Mouse (Mus musculus) thymus, adult 18-20 months (tissue): ENCODE data around the gene Cd48.
"Not testable (repeated sequence)": the region's sequence is repeated elsewhere in the genome, so short reads cannot be mapped to it uniquely, and the experiment has no call there.

Experiments used
- DNase-seq, 2 experiments: peaks; one replicate each; pipeline ENCODE4 v3.0.0; 2022; ENCODE audit warnings: mixed read lengths in 2 of 2

Cd48 gene

DNA sequence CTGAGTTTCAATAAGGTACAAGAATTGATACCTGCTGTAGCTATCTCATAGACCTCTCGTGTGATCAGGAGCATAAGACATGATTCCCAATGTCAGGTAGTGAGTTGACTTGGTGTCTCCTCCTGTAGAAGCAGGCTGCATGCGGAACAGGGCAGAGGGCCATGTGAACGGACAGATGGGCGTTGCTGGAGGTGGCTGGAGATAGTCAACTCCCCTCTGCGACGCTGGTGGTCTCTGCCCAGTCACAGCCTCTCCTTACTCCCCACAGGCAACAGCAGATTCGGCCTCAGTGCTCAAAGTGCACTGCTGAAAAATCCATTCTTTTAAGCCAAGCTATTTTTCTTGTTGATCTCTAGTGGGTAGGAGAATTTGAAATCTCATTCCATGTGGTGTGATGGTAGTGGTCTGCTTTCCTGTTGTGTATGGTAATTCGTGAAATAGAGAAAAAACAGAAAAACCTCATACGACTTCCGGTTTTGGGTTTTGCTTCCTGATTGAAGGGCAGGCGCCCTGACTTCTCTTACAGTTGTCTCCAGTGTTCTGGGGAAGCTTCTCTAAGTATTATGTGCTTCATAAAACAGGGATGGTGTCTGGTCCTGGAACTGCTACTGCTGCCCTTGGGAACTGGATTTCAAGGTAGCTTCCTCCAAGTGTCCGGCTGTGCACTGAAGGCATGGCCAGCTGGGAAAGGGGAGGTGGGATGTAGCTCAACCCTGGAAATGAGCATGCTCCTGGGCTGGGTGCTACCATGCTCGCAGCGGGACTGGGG is at the start of gene Cd48:
Cd48 (plus strand) TSS at position 479 of the 769 bp plus-strand sequence.
- DNase-seq = peak in 1 of 2 experiments; percentile 24

DNA sequence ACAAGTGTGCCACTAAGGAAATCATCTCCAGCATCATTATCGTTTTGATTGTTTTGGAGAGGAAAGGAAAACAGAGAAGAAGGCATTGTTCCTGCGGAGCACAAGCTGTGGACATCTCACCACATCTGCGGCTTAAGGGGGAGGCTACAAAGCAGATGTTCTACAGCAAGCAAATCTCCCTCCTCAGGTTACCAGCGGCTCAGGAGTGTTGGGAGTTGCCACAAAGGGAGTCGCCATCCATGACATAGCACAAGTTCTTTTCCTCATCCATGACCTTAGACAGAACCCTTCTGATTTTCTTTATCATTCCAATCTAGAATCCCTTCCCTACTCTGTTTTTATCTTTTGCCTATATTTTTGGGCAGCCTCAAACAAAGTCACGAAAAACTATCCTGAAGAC is 46.1 kb upstream of the Cd48 start:
- no peak for DNase-seq

DNA sequence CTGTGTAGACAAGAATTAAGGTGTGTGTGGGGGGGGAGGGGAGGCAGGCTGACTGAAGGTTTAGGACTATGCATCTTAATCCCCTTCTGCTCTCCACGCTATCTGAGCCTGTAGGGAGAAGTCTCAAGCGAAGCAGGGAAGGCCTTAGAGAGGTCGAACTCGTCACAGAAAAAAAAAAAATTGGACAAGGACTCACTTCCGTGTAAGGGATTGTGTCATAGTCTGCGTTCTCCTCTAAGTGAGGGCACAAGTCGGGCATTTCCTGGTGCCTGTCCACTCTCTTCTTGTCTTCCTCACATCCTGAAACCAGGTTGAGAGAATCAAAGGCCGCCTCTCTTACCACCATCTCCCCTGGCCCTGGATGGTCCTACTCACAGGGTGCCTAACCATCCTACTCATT is 44.7 kb upstream of the Cd48 start:
- DNase-seq = no peak

DNA sequence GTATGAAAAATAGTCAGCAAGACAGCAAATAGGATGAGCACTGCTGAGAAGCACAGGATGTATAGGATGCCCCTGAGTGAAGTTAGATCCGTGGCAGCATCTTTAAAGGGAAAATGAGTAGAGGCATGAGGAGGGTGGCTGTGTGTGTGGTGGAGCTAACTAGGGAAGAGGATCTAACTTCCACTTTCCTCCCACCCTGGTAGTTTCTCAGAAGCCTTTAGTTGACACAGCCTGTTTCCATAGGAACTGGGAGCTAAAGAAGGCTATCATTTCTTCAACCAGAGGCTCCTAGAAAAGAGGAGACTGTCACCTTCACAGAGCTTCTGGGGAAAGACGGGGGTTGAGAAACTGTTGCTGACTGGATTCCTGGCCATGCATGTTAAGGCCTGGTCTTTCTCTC is 43.1 kb upstream of the Cd48 start:
- no peak for DNase-seq

DNA sequence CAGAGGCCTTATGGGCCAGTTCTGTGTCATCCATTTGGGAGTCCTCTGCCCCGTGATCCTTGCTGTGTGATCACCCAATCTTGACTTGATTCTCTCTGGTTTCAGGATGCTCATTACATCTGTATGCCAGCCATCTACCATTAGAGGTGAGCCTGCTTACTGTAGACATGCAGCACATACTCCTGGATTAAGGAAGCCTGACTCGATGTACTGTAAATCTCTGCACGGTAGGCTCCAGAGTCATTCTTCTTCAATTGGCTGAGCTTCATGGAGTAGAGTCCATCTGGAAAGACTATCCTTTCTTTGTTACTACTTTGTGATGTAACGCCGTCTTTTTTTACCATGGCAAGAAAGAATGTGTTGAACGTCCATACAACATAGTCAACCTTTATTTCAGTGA is 41.0 kb upstream of the Cd48 start:
- no peak for DNase-seq

DNA sequence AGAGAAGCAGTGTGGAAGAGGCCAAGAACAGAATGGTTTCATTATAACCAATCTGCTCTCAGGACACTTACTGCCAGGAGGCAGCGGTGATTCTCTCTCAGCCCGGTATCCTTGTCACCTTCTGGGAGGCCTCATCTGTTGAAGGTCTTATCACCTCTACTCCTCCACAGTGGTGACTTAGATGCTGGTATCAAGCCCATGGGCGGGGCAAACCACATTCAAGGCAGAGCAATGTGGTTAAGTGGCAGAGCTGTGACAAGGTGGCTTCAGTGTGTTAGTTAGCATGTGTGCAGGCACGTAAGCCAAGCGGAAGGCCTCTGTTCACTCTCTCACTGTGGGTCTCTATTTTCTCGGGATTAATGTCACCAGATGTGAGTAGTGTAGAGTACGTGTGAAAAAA is 38.2 kb upstream of the Cd48 start:
- peak in 1 of 2 experiments; percentile 33 for DNase-seq

DNA sequence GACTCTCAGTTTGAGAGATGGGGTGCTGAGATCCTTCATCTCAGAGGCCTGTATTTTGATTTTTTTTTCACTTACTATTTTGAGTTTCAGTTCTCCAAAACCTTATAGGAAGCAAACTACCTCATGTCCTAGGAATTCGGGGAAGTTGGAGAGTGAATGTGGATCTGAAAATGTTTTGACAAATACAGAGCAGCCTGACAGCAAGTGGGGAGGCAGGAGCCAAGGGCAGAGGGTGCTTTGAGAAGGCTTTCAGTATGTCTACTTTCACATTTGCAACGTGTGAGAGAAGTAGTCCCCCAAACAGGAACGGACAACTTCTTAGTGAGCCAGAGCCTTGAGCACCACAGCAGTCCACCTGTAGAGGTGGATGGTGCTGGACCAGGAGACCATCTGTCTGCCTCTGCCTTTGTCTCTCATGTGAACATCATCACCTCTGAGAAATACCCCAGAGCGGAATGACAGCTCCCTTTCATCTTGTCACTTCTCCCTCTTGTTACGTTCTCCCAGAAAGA is 35.3 kb upstream of the Cd48 start:
- DNase-seq = no peak

DNA sequence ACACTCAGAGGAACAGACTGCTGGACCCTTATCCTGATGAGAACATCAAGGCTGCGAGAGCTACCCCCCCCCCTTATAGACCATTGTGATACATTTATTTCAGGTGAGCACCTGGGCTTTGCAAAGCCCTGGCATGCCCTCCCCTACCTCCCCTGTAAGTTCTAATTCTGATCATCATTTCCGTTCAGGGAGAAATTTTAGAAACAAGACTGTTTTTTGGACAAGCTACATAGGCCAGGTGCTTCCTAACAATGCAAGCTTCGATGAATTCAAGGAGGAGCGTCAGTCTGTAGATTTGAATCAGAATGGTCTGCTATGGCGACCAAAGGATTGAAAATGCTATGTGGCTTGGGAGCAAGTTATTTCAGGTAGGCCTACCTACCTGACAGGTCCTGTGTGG is 34.1 kb upstream of the Cd48 start:
- no peak for DNase-seq

DNA sequence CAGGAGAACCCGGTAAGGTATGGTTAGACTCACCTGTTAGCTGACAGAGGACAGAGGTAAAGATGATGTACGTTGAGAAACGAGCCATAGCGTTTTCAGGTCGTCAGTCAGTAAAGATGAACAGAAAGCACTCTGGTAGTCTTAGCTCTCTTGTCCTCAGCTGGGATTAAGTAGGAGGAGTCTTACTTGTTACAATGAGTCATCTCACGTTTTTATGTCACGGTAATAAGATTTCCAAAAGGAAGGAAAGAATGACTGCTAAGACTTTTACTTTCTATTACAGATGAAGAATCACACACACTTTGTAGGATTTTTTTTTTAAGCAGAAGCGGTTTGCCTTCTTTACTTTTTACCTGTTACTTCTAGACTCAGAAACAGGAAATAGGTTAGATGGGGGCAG is 33.0 kb upstream of the Cd48 start:
- no peak for DNase-seq

DNA sequence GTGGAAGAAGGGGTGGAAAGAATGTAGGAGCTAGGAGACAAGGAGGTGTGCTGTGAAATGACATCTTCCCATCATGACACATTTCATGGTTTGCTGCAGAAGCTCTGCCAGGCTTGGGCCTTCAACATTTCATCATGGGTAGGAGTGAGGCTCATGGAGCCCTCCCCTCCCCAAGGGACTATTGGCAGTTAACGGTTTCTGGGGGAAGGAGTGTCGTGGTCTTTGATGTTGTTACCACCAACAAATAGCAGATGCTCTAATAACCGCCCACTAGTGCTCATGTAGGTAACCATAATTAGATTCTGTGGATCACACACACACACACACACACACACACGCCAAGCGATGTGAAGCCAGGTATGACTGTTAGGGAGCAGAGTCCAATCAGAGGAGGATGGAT is 29.1 kb upstream of the Cd48 start, which contains the start of gene Slamf7:
Slamf7 (minus strand) TSS at position 302 of the 400 bp plus-strand sequence.
- DNase-seq = no peak

DNA sequence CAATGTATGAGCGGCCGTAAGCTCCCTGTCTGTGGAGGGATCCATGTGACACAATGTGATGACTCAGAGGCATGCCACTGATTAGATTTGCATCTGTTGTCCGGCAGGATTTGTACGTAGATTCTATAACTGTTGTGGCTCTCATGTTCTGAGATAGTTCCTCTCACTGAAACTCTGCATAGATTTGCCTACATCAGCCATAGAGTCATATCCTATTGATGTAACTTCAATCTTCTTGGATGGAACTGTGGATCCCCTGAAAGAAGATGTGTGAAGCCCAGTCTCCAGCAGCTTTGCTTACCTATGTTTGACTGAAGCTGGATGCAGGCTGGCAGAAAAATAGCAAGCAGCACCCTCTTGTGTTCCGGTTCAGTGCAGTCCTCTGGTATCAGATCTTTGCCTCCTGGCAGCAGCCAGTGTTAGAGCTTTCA is 23.2 kb upstream of the Cd48 start:
- DNase-seq = no peak

DNA sequence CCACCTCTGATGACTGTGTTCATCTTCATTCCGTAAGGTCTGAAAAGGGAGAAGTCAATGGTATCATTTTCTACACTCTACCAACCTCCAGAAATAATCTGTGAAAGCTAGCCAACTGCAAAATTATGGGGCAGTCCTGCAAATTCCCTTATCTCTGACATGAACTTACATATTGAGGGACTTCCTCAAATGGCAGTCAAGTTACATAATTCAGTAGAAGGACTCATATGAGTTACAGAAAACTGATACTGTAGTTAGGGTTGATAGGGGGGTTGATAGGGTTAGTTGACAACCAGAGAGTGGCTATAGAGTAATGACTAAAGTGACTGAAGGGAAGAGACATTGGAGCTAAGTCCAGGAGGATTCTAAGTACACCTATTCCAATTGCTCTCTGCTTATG is 21.4 kb upstream of the Cd48 start:
- no peak for DNase-seq

DNA sequence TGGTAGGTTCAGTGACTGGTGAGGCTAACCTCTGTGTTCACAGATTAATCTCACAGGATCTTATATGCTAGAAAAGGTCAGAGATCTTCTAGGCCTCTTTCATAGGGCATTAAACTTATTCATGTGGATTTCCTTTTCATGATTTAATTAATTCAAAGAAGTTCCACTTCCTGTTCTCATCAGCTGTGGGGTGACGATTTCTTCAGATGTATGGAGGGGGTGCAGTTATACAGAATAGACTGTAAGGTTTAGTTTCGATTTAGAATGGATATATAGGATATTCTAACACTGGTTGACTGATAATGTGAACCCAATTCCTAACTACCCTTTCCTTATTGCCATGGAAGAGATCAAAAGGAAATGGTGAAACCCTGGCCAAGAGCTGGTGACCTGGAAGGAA is 20.3 kb upstream of the Cd48 start:
- DNase-seq = no peak

DNA sequence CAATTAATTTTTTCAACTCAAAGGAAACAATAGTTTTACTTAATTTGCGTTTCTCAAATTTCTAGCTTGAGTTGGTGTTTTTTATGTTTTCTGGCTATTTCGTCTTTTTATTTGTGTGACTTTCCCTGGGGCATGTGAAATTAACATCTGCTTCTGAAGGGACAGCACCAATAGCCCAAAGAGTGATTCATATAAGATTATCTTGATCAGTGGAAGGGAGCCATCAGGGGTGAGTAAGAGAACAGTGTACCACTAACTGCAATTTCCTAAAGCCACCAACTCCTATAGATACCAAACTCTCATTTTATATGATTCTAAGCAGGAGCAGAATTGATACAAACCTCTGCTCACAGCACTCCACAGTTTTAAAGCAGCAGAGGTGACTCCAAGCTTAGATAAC is 18.1 kb upstream of the Cd48 start:
- DNase-seq = no peak

DNA sequence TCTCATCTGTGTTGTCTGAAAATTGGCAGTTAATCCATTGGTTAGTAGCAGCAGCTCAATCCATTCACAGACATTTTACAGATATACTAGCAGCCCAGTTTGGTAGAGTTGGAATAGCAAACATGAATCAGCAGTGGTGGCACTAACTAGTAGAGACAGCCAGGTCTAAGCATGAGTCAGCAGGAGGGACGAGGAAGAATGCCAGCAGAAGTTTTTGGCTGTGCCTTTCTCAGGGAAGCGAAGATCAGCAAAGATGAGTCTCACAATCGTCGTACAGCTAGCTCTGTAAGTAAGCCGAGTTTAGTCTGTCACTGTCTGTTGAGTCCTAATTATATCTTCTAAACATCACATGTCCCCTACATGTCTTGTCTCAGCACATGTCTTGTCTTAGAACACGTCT is 15.5 kb upstream of the Cd48 start:
- DNase-seq = no peak

DNA sequence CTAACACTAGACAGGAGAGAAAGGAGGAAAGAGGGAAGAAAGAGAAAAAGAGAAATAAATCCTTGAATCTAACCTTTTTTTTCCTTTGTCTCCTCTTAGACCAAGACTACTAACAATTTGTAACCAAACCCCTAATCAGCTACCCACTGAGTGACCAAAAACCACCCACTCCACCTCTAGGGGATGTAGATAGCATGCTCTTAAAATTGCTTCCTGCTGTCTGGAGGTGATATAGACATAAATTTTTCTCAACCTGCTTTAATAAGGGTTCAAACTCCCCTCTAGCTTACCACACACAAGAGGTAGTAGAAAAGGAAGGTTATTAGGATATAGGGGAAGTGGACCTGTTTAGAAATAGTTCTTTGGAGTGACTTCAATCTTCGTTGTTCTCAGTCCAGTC is 14.6 kb upstream of the Cd48 start:
- DNase-seq = no peak

DNA sequence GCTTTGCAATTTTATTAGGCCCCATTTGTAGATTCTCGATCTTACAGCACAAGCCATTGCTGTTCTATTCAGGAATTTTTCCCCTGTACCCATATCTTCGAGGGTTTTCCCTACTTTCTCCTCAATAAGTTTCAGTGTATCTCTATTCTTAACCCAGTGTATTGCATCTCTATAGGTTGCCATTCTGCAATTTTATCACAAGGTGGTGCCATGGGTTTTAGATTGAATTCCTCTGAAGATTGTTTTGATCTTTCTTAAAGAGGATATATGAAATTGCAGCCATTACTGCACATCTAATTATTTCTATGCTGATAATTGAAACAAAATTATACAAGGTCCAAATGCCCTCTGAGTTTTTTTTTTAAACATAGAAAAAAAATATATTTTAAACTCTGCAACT is 9.4 kb upstream of the Cd48 start:
- not testable (repeated sequence) for DNase-seq

DNA sequence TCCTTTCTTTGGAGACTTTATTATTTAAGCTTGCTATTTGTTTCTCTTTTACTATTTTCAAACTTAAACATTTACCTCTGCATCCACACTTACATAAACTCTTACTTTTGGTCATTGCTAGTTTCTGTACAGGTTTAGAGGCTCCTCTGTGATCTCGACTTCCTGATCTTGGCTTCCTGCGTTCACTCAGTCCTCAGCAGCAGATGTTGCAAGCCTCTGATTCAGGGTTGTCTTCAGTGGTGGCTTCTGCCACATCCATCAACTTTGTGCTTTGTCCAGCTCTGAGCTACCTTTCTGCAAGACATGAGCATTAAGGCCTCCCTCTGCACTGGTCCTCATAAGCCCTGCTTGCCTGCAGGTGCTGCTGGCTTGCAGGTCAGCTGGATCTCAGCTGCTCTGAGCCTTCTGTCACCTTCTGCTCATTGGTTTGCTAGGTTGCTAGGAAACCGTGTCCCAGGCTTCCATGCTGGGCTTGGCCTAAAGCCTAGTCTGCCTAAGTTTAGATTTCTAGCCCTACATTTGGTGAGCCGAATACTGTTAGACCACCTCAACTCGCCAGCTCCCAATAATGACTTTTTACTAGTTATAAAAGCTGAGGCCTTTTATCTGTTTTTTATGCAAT is 8.8 kb upstream of the Cd48 start:
- DNase-seq = no peak

DNA sequence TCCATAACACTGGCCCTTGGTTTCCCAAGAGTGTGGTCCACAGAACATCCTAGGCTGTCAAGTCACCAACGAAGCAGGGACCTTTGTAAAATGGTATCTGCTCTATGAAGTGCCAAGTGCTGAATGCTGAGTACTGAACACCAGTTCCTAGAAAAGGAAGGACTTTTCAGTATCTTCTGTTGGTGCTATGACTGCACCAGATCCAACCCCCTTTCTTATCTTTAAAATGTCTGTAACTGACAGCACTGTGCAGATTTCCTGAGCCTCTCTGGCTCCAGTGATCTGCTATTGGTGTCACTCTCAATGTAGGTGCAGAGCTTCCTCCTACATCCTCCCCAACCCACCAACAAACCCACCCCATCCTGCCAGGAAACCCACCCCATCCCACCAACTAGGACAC is 7.3 kb upstream of the Cd48 start:
- no peak for DNase-seq

DNA sequence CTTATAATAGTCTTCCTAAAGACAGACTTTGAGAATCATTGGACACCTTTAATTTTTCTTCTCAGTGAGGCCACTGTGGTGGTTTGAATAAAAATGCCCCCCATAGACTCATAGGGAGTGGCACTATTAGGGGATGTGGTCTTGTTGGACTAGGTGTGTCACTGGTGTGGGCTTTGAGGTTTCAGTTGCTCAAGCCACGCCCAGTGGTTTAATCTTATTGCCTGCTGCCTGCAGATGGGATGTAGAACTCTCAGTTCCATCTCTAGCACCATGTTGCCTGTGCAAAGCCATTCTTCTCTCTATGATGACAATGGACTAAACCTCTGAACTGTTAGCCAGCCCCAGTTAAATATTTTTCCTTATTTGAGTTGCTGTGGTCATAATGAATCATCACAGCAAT is 4.1 kb upstream of the Cd48 start:
- no peak for DNase-seq

DNA sequence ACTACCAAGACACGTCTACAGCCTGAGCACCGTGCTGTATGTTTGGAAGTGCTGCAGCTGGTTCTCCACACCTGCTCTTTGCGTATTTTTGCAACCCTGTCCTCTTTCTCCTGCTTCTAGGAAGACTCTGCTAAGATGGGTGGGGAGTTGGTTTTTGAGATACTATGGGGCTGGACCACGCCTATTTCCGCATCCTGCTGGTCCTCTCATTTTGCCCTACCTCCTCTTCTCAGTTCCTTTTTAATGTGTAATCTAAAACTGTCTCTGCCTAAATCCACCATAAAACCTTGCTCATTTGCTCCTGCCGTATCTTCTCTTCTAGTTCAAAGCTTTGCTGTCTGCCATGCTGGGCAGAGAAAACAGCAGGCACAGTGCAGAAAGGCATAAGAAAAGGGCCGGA is 800 bp upstream of the Cd48 start:
- DNase-seq = peak; percentile 29 to 54

DNA sequence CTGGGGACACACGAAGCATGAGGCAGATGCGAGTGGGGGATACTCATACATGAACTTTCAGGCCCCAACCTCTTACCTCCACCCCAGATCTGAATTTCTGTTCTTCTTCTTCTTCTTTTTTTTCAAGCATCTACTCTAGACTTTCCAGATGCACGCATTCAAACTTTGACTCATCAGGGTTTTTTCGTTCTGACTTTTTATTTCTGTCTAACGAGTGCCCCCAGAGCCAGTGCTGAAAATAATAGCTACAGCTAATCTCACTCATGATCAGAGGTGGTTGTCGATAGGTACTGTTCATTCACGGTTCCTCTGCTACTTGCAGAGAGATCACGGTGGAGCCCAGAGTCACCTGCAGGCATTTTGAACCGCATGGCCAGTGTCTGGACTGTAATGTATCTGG is 3.1 kb downstream of the Cd48 start:
- DNase-seq = no peak

DNA sequence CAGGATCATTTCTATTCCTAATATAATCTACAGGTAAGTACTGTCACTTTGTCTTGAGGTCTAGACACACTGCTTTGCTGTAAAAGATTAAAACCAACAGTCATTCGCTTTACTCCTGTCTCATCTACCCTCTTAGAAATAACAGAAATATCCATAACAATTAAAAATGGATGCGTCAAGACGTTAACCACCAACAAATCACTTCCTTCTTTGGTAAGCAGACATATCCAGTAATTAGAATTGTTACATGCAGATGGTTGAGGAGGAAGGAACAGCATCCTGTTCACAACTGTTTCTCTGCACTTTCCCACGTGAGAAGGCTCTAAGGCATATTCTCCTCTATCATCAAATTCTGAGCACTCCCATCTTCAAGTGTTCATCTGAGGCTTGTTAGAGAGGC is 5.5 kb downstream of the Cd48 start:
- DNase-seq = no peak

DNA sequence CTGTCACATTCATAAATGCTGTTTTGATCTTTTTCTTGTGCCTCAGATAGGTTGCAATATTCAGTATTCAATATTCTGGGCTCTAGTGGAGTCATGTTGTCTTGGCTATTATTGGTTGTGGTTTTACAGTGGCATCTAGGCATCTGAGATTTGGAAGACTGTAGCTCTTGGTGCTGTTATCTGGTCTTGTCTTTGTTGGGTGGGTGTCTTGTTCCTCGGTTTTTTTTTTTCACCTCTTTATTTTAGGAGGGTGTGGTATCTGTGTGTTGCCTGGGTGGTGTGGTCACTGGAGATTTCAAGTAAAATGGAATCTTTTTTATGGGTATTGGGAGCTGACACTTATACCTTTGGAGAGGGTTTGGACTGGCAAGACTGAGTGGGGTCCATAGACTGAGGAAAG is 12.1 kb downstream of the Cd48 start:
- DNase-seq = no peak

DNA sequence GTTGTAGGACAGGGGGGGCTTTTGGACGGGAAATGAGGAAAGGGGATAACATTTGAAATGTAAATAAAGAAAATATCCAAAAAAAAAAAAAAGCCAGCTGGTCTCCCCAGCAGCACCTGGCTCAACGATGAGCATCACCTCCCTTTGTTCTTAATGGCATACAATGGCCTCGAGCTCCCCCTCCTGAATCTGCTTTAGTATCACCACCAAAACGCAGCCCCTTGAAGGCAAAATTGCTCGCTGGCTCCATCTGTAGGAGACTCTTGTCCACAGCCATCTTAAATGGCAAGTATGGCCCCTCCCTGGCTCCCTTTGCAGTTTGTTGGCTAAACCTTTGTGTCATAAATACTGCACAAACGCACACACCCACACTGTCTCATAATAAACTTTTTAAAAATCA is 17.2 kb downstream of the Cd48 start:
- DNase-seq = peak; percentile 60 to 73
